Mouse (Mus musculus): ENCODE data around the gene Kazald1.

The Kazald1 gene

DNA sequence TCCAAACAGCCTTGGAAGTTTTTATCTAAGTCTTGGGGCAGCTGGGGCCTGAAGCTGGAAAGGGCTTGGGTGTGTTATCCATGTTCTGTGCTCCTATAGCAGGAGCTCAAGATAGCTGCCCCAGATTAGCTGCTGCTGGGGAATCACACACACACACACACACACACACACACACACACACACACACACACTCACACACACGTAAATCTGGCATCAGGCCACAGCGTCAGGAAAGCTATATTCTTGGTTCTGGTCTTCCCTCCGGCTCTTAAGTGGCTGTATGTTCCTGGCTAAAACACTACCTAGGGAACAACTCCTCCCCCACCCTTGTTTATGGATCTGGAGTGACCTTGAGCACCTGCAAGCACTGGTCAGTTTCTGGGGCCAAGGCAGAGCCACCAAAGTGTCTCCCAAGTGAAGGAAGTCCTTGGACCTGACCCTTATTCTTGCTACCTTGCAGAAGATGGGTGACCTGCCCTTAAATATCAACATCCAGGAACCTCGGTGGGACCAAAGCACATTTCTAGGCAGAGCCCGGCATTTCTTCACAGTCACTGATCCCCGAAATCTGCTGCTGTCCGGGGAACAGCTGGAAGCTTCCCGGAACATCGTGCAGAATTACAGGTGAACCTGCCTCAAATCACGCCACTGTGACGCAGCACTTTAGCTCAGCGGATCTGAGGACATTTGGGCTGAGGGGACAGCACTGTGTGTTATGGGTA lies 26.2 kb upstream of the Kazald1 start:
- no peak for DNase-seq (ENCODE audit: low spot score)

DNA sequence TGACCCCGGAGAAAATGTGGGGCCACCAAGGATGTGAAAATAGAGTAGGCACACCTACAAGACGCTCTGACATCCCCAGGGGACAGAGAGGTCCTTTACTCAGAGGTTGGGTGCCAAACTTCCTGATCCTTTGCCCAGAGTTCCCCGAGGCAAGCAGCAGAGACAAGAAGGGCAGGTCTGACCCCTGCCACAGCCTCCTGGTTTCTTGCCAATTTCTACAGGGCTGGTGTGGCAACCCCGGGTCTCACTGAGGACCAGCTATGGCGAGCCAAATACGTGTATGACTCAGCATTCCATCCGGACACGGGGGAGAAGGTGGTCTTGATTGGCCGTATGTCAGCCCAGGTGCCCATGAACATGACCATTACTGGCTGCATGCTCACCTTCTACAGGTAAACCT lies 25.5 kb upstream of the Kazald1 start:
- no peak for DNase-seq (ENCODE audit: low spot score)

DNA sequence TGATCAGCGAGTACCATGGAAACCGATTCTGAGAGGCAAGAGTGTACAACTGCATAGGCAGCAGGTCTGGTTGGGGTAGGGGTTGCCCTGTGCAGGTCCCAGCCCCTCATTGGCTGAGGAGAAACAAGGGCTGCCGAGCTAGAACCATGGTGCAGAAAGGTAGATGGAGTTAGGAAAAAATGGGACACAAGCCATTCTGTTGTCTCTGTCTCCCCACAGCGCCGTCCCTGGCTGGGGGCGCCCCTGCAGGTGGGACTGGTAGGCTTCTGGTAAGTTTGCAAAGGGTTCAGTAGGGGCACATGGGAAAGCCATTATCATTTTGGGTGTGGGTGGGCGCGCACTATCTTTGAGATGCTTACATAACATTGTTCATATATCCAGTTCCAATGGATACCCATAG lies 21.6 kb upstream of the Kazald1 start:
- no peak for DNase-seq (ENCODE audit: low spot score)

DNA sequence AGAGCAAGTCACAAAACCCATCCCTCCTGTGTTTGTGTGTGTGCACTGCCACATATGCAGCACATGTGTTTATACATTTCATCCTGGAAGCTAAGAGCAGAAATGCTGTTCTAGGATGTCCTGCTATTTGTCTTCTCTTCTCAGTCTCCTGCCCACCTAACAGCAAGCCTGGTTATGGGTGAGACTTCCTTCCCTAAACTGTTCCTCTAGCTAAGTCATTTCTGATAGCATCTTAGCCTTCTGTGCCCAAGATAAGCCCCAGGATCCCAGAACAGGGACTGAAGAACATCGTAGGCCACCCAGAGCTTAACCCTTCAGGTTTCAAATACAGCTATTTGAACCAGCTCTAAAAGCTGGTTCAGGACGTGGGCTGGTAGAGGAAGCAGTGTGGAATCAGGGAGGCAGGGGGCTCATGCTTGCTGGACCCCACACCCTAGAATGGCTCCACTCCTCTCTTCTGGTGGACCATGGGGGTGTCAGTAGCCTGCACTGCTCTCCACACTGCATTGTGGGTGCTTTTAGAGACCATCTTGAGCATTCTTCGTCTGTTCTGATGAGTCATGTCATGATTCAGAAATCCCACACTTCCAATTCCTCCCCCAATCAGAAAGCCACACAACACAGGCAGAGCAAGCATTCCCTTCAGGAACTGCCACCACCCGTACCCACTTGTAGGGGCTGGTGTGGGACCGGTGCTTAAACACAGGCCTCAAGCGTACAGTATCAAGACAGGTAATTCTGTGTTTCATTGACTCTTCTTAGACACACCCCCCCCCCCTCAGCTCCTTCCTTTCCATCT lies 19.9 kb upstream of the Kazald1 start:
- no peak for DNase-seq (ENCODE audit: low spot score)

DNA sequence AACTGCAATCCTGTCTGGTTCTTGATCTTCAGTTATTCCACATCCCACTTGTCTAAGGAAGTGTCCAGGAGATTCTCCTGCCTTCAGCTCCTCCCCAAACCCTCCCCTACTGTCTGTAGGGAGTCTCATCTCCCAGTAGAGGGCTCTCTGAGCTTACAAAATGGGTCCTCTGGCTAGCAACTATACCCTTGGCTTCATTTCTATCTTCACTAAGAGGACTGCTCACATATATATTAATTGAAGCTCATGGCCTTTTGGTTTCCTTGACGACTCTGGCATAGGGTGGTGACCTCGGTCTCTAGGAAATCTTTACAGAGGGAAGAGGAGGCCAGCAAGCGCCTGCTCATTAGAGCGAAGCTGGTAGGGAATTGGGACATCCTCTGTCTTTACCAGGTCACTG lies 18.7 kb upstream of the Kazald1 start:
- peak; percentile 62 for DNase-seq (ENCODE audit: low spot score)

DNA sequence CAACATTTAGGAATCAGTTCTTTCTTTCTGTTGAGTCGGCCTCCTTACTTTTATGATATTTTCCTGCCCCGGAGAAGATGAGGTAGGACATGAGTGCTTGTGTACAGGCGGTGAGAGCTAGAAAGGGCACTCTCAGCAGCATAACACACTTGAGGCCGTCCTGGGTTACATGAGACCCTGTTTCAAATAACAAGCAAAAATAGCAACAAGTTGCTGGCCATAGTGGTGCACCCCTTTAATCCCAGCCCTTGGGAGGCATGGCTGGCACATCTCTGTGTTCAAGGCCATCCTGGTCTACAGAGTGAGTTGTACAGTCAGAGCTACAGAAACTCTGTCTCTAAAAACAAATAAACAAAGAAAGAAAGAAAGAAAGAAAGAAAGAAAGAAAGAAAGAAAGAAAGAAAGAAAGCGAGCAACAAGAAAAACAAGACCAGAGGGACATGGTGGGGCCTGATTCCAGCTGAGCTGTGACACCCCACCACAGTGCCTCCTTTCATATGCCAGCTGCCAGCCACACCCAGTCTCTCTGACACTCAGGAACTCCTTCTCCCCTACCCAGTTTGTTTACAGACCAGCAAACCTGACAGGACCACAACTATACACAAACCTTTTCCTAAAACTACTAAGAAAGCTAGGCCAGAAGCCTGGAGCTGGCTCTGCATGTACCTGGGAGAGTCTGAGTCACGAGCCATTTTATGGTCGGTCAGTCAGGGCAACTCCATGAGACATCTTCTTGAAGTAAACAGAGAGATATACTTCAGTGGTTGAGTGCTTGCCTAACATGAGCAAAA lies 17.9 kb upstream of the Kazald1 start:
- DNase-seq (ENCODE audit: low spot score): no peak

DNA sequence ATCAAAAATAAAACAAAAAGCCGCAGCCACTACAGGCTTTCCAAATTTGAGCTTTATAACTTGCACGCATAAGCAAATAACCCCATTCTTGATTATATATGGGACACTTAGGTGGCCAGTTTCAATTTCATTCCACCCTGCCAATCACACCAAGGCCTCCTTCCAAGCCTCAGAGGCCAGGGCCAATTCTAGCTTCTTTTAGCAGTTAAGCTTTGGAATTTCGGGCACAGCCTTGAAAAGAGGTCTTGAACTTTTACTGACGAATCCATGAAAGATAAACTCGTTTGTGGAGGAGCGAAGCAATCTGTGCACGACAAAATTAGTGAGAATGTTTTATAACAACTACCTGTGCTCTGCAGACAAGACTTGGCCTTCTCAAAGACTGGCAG lies 17.3 kb upstream of the Kazald1 start:
- DNase-seq (ENCODE audit: low spot score): no peak

DNA sequence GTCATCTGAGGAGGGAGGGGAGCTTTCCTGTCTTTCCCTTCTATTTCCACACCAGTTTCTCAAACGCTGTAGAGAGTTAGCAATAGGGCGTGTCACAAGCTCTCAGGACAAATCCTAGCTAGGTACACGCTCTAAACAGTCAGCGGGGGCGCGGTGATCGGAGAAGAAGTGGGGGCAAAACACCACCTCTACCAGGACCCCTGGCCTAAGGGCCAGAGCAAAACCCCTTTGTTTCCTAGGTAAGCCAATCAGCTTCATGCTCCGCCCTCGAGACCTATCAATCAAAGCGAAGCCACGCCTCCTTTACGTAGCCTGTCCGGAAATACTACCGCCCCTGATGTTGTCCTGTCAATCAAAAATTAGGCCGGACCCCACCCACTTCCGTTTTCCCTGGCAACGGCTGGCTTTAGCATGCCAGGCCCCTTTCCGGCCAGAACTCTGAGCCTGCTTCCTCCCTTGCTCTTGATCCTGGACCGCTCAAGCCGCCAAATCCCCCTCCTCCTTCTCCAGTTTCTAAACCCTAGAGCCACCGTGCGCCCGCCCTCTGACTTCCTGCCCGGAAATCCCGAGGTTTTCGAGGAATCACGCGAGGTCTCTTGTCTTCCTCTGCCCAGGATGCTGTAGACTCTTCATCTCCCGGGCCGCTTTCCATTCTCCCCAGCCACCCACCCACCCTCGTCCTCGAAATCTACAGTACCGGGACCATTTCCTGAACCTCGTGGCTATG lies 16.8 kb upstream of the Kazald1 start:
- peak; percentile 100 for DNase-seq (ENCODE audit: low spot score)

DNA sequence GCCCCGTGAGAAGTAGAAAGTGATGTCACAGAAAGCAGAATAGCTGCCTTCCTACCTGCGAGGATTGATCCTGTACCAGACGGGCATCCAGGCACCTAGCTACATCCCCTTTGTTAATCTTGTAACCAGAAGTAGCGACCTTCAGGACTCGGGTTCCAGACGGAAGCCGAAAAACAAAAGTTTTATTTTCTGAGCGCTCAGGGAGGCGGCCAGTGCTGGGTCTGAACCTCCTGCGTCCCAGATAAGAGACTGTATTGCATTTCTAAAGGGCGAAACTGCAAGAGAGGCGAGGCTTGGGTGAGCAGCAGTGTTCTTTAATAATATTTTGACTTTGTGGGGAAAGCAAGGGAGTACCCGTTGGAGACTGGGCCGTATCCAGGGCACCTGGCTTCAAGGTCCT lies 16.2 kb upstream of the Kazald1 start:
- no peak for DNase-seq (ENCODE audit: low spot score)

DNA sequence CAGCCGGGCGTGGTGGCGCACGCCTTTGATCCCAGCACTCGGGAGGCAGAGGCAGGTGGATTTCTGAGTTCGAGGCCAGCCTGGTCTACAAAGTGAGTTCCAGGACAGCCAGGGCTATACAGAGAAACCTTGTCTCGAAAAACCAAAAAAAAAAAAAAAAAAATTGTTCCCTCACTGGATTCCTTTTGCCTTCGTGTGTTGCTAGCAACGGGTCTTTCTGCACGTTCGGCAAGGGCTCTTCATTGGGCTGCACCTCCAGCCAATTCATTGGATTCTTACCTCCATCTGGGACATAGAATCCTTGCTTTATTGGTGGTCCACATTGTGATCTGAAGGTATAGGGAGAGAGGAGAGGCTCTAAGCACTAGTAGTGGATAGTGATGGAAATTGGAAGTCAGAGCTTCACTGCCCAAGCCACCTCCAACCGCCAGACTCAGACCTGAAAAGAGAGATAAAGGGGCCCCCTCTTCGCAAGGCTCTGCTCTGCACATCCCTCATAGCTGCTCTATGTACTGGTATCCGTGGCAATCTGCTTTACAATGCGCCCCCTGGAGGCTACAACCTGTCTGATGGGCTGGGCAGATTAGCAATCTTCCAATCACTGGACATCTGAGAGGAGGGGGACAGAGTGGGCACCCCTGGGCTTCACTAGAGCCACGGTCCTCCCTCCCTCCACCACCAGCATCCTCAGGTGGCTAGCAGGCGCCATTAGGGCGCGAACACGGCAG lies 11.3 kb upstream of the Kazald1 start:
- peak; percentile 74 for DNase-seq (ENCODE audit: low spot score)

DNA sequence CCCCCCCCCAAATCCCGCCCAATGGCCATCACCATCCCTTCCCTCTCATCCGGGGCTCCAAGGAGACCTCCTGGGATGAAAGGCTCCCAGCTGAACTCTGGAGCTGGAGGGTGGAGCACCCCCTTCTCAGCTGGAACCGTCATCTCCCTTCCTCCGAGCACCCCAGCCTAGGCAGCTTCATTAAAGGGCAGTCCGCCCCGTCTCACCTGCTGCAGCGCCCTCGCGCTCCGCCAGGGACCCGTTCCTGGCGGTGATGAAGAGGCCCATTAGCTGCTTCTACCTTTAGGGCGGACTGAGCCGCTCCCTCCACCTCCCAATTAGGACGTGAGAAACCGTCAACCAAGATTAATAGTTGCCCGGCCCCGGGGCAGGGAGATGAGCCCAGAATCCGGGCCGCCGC lies 9.8 kb upstream of the Kazald1 start:
- DNase-seq (ENCODE audit: low spot score): no peak

DNA sequence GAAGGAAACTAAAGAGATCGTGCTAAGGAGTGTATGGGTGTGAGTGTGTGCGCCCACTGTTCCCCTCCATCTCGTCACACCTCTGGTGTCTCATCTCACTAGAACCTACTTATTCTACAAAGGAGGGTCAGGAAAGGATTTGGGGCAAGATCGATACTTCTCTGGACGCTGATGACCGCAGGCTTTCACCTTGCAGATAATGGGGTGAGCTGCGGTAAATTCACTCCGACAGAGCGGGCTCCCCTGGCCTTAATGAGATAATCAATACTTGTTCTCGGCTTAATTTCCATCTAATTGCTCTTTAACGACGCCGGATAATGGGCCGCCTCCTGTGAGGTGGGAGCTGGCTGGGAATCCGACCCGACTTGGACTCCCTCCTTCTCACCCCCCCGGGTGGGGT lies 7.9 kb upstream of the Kazald1 start:
- no peak for DNase-seq (ENCODE audit: low spot score)

DNA sequence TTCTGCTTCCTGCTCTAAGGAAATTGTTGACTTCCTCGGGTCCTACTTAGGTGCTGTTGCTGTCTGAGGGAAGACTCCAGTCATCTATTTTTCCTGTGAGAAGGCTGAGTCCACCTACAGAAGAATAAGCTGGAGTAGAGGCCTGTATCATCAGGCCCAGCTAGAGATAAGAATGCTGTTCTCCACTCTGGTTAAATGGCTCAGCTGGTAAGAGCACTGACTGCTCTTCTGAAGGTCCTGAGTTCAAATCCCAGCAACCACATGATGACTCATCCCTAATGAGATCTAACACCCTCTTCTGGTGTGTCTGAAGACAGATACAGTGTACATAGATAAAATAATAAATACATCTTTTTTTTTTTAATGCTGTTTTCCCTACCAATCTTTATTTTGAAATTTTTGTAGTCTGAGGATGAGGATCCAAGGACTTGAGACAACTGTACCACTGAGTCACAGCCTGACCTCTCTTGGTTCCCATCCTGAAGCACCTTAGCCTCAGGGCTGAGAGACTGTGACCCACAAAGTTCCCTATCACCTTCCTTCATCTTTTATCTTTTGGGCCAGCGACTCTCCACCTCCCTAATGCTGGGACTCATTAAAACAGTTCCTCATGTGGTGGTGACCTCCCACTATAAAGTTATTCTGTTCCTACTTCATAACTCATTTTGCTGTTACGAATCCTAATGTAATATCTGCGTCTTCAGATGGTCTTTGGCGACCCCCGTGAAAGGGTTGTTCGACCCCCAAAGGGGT lies 7.1 kb upstream of the Kazald1 start:
- DNase-seq (ENCODE audit: low spot score): no peak

DNA sequence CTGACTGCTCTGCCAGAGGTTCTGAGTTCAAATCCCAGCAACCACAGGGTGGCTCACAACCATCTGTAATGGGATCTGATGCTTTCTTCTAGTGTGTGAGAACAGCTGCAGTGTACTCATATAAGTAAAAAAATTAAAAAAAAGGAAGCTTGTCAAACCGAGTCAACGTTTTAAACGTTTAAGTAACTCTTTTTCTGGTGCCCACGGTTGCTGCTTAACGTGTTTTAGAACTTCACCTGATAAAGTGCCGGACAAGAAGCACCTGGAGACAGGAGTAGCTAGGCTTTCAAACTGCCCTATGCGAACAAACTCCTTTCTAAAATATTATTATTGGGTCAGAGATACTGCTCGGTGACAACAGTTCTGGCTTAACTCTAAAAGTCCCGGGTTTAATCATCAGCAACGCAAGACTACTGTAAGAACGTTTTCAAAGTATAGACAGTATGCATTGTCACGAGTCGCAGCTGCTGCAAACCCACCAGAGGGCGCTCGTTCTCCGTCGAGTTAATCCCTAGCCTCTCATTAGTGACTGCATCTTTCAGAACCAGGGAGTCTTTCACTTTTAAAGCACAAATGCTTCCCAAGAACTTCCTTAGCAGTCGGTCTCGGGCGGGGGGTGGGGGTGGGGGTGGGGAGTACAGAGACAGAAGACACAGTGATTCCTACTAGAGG lies 1.0 kb upstream of the Kazald1 start:
- peak; percentile 91 for DNase-seq (ENCODE audit: low spot score)

DNA sequence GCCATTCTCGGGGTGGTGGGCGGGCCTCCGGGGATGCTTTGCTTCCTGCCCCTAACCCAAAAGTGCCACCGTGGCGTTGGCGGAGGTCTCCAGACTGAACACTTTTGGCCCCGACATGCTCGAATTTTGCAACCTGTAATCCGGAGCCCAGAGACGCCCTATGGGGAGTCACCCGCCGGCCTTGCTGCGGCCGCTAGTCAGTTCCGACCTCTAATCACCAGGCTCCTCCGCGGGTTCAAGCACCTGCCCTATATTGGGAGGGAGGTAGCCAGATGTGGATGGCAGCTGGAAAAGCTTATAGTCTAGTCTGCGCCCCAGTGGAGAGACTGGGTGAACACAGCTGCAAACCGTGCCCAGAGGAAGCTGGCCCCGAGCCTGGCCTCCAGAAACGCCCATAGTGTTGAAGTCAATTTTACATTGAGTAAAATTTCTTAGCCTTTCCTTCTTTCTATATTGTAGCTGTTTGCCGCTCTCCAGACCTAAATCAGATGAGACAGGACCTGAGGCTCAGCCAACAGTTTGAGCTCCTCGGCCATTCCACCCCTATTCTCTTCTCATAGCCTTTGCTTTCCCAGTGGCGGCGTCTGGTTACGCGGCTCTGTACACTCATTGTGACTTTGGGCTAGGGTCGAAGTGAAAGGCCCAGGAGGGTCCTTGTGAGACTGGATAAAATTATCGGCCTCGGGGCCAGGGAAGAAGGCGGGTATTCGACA lies 438 bp downstream of the Kazald1 start:
- no peak for DNase-seq (ENCODE audit: low spot score)

DNA sequence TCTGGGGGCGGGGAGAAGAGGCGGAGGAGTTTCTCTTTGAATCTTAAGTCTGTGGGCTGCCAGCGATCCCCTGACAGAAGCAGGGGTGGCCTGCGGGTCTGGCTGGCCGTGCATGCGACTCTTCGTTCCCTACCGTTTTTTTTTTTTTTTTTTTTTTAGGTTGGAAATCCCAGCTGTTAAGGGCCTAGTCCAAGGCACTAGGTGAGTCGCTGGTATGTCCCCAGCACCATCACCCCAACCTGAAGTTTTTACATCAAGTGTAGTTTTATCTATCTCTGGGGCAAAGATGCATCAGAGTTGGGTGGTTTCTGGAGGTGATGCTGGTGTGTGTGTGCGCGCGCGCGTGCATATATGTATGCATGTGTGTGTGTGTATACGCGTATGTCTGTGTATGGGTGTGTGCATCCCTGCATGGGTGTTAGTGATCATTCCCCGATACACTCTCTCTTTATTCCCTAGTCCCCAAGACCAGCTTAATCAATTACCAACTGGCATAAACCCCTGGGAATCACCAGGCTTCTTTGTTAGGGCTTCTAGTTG lies 1.1 kb downstream of the Kazald1 start:
- no peak for DNase-seq (ENCODE audit: low spot score)

DNA sequence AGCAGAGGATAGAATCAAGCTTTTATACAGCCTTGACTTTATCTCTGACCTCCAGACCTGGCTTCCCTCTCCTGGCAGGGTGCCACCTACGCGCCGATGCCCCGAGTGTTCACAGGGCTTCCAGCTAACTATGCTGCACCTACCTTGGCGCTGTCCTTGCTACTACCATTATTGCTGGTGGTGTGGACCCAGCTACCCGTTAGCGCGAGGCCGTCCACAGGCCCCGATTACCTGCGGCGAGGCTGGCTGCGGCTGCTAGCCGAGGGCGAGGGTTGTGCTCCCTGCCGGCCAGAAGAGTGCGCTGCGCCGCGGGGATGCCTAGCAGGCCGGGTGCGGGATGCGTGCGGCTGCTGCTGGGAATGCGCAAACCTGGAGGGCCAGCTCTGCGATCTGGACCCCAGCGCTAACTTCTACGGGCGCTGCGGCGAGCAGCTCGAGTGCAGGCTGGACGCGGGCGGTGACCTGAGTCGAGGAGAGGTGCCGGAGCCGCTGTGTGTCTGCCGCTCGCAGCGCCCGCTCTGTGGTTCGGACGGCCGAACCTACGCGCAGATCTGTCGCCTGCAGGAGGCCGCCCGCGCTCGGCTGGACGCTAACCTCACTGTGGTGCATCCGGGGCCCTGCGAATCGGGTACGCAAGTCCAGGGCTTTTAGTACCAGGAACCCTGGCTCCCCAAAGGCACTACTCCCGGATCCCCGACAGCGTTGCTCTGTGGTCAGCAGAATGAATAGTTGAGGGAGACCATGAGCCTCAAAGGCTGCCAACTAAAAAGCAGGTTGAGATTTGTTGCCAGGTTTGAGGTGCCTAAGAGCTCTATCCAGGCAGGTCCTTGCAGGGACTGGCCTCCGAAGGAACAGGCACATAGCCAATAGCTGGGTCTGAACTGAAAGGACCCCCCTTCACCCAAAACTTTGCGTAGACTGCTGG lies 1.8 kb downstream of the Kazald1 start:
- peak; percentile 80 for DNase-seq (ENCODE audit: low spot score)

Measured in embryo, embryonic 10 days (tissue).